Mouse (Mus musculus) heart, embryonic 14.5 days (tissue): ENCODE measurements around the gene Acta2. TPM values are rescaled to one million over a fixed set of nuclear protein-coding genes. Genes with fewer than 3 reads are reported as not detected.

Source experiments
- ATAC-seq: fragments of 200-750 bp; cut with Nextera tagmentation; 2 replicates; pipeline ENCODE4 v1.8.0; 2017; ENCODE audit warnings: low read depth, moderate TSS enrichment; ENCODE audit not compliant: insufficient number of reproducible peaks, insufficient read depth, low FRiP score
- H3K27ac ChIP-seq, 2 experiments: fragments of 200-500 bp in 1 of 2; fragments of 300-500 bp in 1 of 2; sonication (generic) in 1 of 2; replicated peaks in 1 of 2; 2 replicates each; pipeline ENCODE4 v1.5.1; 2012 to 2014; ENCODE audit warnings: low read depth in 2 of 2, low read length in 2 of 2, control low read depth in 1 of 2, mild to moderate bottlenecking in 1 of 2, mixed read lengths in 1 of 2; ENCODE audit not compliant: control insufficient read depth in 1 of 2, insufficient read depth in 1 of 2
- H3K27me3 ChIP-seq: fragments of 300-500 bp; sonication (generic); 2 replicates; pipeline ENCODE4 v1.6.1; 2014; ENCODE audit warnings: mild to moderate bottlenecking, low read length, control low read depth; ENCODE audit not compliant: control insufficient read depth, insufficient read depth
- H3K36me3 ChIP-seq: fragments of 300-500 bp; sonication (generic); 2 replicates; pipeline ENCODE4 v1.6.1; 2014; ENCODE audit warnings: mild to moderate bottlenecking, control low read depth, low read length, mixed read lengths; ENCODE audit not compliant: control insufficient read depth, insufficient read depth
- H3K4me1 ChIP-seq, 2 experiments: fragments of 200-500 bp in 1 of 2; fragments of 300-500 bp in 1 of 2; sonication (generic) in 1 of 2; 2 replicates each; pipeline ENCODE4 v1.6.1; 2012 to 2014; ENCODE audit warnings: low read length in 2 of 2, control low read depth in 1 of 2, mixed read lengths in 1 of 2; ENCODE audit not compliant: control insufficient read depth in 2 of 2, insufficient read depth in 2 of 2
- H3K4me2 ChIP-seq: fragments of 300-500 bp; sonication (generic); 2 replicates; pipeline ENCODE4 v1.6.1; 2014; ENCODE audit warnings: mild to moderate bottlenecking, low read length
- H3K4me3 ChIP-seq, 2 experiments: fragments of 200-500 bp in 1 of 2; fragments of 300-500 bp in 1 of 2; sonication (generic) in 1 of 2; 2 replicates each; pipeline ENCODE4 v1.5.1; 2012 to 2014; ENCODE audit warnings: low read length in 2 of 2, mild to moderate bottlenecking in 2 of 2, control low read depth in 1 of 2, low read depth in 1 of 2, moderate library complexity in 1 of 2; ENCODE audit not compliant: control insufficient read depth in 1 of 2, insufficient read depth in 1 of 2
- H3K9ac ChIP-seq: fragments of 300-500 bp; sonication (generic); 2 replicates; pipeline ENCODE4 v1.6.1; 2014; ENCODE audit warnings: mild to moderate bottlenecking, low read length
- H3K9me3 ChIP-seq: fragments of 300-500 bp; sonication (generic); 2 replicates; pipeline ENCODE4 v1.6.1; 2016; ENCODE audit warnings: low read length, control low read depth; ENCODE audit not compliant: control insufficient read depth
- WGBS: fragments of 180-500 bp; shearing (Covaris S2); extraction: QIAGEN DNeasy Blood & Tissue Kit; methylation state at CpG from one replicate; pipeline ENCODE4 v1.1.7; 2014; 5-methylcytosine and 5-hydroxymethylcytosine counted together
- polyA plus RNA-seq: library from polyadenylated mRNA; unstranded; fragments of >200 nt; fragmentation: Nextera tagmentation; extraction: Ambion mirVana; gene quantifications from 2 replicates; pipeline ENCODE4 v1.2.1, GENCODE M21; 2014

Gene Acta2
- polyA plus RNA-seq, 1 experiment from 2014 or later, result 1,199 TPM

DNA sequence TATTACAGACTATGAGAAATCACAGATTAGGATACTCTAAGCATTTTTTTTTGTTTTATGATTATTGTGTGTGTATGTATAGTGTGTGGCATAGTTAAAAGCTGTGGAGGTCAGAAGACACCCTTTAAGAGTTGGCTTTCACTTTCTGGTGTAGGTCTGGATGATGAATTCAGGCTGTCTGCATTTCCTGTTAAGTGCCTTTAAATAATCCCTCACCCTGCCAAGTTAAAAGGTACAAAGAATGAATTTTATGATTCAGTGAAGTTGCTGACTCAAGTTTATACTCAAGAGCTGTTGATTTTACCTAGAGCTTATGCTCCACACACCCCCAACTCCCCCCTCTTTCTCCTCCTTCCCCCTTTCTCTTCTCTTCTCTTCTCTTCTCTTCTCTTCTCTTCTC is 31.8 kb upstream of the Acta2 start:
- Histone ChIP-seq H3K27ac (no peak overlapping the region), H3K9me3 (no peaks in the 10 kb centered on the region), H3K4me3 (no peak overlapping the region), H3K4me2 (no peak overlapping the region), H3K27me3 (0 out of 2 replicates have a peak, but pooled peaks cover 7% of the 10 kb centered on the region), H3K9ac (no peak overlapping the region), H3K4me1 (peaks cover 4% of the 10 kb centered on the region in 2 experiments; a peak in 2 of 4 replicates), H3K36me3 (no peaks in the 10 kb centered on the region)
- ATAC-seq, result no peak

DNA sequence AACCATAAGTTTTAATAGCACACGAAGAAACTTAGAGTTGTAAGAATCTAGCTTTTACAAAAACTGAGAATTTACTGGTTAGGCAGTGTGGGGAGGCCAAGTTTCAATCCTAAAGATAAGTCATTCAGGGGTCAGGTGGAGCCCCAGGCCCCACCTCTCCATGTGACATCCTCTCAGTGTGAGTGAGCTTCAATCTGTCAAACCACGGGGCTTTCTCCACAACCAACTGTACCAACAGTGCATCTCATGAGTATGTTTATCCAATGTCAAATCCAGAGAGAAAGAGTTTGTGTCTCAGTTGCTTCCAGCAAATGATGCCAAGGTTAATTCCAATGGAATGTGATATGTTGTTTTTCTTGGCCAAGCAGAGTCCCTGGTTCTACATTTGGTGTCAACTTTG is 29.4 kb upstream of the Acta2 start:
- Histone ChIP-seq H3K4me3 (no peak overlapping the region), H3K36me3 (no peaks in the 10 kb centered on the region), H3K9me3 (no peaks in the 10 kb centered on the region), H3K27ac (no peak overlapping the region), H3K27me3 (0 out of 2 replicates have a peak, but pooled peaks cover 6% of the 10 kb centered on the region), H3K4me2 (no peak overlapping the region), H3K4me1 (peaks cover 4% of the 10 kb centered on the region in 2 experiments; a peak in 2 of 4 replicates), H3K9ac (no peak overlapping the region)
- no peak for ATAC-seq
- whole genome bisulfite sequencing, result 28% methylated on average over 2 of the region's 2 CpGs

DNA sequence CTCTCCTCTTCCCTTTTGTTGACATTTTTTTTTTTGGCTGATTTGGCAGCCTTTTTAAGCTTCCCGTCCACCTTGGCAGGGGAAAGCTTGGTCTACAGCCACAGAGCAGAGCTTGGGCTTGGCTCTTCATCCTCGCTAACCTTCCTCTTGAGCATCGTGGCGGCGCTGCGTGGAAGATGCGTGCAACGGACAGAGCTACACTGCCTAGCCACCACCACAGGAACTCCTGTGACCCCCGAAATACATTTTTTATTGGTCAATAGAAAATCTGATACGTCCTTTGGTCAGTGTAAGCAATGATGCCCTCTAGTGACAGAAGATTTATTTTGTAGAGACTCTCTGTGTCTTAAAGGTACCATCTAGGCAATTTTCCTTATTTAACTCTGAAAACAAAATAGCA is 29.0 kb upstream of the Acta2 start:
- peaks cover 4% of the 10 kb centered on the region in 2 experiments; a peak in 2 of 4 replicates for H3K4me1 ChIP-seq
- H3K9me3 ChIP-seq, result no peaks in the 10 kb centered on the region
- WGBS, result 52% methylated on average over 10 of the region's 10 CpGs
- H3K4me3 ChIP-seq, result 0 out of 4 replicates have a peak overlapping the region, but pooled peaks of 1 of the 2 experiments have one; percentile 15
- no peaks in the 10 kb centered on the region for H3K36me3 ChIP-seq
- H3K27ac ChIP-seq, result no peak overlapping the region
- no peak overlapping the region for H3K9ac ChIP-seq
- H3K27me3 ChIP-seq, result 0 out of 2 replicates have a peak, but pooled peaks cover 3% of the 10 kb centered on the region
- peak overlapping the region; percentile 46 for H3K4me2 ChIP-seq
- ATAC-seq, result no peak

DNA sequence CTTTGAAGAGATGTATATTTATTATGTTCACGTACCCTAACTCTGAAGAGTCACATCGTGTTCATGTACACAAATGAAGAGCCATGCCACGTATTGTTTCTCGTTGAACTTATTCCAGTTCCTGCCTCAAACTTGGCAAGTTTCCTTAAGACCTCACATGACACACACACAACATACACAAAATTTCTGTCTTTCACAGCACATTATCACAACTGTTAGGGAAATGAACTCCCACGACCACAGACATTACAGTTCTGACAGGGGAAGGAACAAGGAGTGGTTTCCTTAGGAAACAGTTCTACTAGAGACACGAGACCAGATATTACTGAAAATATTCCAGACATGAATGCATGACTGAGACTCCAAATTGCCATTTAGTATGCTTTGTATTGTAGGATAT is 28.2 kb upstream of the Acta2 start:
- H3K36me3 ChIP-seq, result no peaks in the 10 kb centered on the region
- 55% methylated on average over 6 of the region's 6 CpGs for whole genome bisulfite sequencing
- no peak overlapping the region for H3K4me2 ChIP-seq
- H3K9me3 ChIP-seq, result no peaks in the 10 kb centered on the region
- H3K4me1 ChIP-seq, result peaks cover 4% of the 10 kb centered on the region in 2 experiments; a peak in 2 of 4 replicates
- no peak overlapping the region for H3K9ac ChIP-seq
- no peak for ATAC-seq
- H3K4me3 ChIP-seq, result no peak overlapping the region
- H3K27me3 ChIP-seq, result 0 out of 2 replicates have a peak, but pooled peaks cover 3% of the 10 kb centered on the region
- H3K27ac ChIP-seq, result no peak overlapping the region

DNA sequence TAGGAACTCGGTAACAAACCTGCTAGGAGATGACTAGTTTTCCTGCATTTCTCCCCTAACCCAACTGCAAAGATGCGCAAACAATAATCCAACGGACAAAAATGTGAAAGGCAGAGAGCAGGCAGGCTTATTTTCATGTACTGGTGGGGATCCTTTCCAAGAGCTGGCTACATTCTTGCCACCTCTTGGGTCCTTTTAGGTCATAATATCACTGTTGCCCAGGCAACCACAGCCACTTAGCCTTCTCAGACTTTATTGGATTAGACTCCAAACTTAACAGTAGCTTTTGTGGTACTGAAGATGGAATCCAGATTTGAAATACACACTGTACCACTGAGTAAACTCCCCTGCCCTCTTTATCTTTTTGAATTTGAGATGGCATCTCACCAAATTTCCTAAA is 22.7 kb upstream of the Acta2 start:
- WGBS, result 79% methylated on average over 3 of the region's 3 CpGs
- Histone ChIP-seq H3K27me3 (no peaks in the 10 kb centered on the region), H3K9me3 (no peaks in the 10 kb centered on the region), H3K36me3 (no peaks in the 10 kb centered on the region), H3K9ac (no peak overlapping the region), H3K4me2 (no peak overlapping the region), H3K27ac (no peak overlapping the region), H3K4me3 (no peak overlapping the region), H3K4me1 (no peaks in the 10 kb centered on the region)
- ATAC-seq, result no peak

DNA sequence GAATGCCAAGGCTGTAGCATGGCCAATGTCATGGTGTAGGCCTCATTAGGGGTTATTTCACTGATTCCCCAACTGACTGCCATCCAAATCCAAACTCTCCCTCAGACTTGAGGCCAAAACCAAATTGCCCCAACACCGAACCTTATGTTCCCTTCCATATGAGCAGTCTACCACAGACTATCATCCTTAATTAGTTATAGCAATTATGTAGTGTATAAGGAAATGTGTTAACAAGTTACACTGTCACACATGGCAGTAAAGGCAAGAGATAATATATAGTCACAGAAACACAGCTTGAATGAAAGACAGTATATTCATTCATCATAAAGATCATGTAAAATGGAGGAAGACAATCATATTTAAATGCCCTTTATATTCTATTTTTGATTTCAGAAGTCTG is 17.7 kb upstream of the Acta2 start:
- WGBS, result 100% methylated on average over 1 of the region's 1 CpGs
- no peak overlapping the region for H3K27ac ChIP-seq
- ATAC-seq, result no peak
- no peaks in the 10 kb centered on the region for H3K9me3 ChIP-seq
- H3K4me1 ChIP-seq, result peaks cover 0 to 3% of the 10 kb centered on the region in 2 experiments; a peak in 2 of 4 replicates
- no peak overlapping the region for H3K9ac ChIP-seq
- H3K36me3 ChIP-seq, result no peaks in the 10 kb centered on the region
- no peaks in the 10 kb centered on the region for H3K27me3 ChIP-seq
- H3K4me3 ChIP-seq, result no peak overlapping the region
- H3K4me2 ChIP-seq, result no peak overlapping the region

DNA sequence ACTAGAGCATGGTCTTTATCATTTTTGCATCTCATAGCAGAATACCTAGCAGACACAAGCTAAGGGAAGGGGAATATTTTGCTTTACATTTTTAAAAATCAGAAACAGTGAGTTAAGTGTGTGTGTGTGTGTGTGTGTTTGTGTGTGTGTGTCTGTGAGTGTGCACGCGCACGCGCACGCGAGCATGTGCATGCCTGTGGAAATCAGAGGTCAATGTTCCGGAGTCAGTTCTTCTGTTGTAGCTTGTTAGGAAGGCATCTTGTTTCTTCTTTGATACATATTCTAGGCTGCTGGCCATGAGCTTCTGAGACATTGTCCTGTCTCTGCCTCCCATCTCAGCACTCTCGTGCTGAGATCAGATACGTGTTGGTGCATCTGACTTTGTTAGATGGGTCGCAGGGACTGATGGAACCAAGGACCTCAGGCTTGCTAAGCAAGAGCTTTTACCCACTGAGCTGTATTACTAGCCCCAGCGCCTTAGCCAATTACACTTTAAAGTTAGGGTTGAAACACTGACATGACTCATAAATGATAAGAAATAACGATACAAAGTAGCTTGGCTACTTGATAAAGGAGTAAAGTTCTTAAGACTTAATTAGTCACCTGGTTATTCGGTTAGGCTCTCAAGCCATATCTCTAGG is 15.6 kb upstream of the Acta2 start:
- H3K36me3 ChIP-seq, result no peaks in the 10 kb centered on the region
- no peaks in the 10 kb centered on the region for H3K9me3 ChIP-seq
- no peak overlapping the region for H3K27ac ChIP-seq
- no peak overlapping the region for H3K4me3 ChIP-seq
- H3K9ac ChIP-seq, result no peak overlapping the region
- WGBS, result 86% methylated on average over 13 of the region's 13 CpGs
- H3K27me3 ChIP-seq, result no peaks in the 10 kb centered on the region
- peaks cover 0 to 3% of the 10 kb centered on the region in 2 experiments; a peak in 2 of 4 replicates for H3K4me1 ChIP-seq
- no peak for ATAC-seq
- no peak overlapping the region for H3K4me2 ChIP-seq
